Mouse (Mus musculus): ENCODE measurements around the gene Bmpr1b.

The Bmpr1b gene

DNA sequence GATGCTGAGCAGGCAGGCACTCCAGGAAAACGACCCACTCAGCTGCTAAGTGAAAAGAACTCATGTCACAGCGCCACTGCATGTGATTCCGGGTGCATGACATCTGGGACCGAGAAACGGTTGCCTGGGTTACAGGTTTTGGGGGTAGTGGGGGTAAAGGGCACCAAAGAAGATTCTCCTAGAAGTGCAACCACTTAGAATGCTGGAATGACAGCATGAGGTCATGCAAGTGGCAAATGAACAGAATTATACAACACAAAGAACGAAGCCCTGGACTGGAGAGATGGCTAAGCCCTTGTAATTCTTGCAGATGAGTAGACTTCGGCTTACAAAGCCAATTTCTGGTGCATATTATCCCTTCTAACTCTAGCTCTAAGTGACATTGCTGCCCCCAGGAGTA is 184.7 kb downstream of the Bmpr1b start:
- no peak for DNase-seq

DNA sequence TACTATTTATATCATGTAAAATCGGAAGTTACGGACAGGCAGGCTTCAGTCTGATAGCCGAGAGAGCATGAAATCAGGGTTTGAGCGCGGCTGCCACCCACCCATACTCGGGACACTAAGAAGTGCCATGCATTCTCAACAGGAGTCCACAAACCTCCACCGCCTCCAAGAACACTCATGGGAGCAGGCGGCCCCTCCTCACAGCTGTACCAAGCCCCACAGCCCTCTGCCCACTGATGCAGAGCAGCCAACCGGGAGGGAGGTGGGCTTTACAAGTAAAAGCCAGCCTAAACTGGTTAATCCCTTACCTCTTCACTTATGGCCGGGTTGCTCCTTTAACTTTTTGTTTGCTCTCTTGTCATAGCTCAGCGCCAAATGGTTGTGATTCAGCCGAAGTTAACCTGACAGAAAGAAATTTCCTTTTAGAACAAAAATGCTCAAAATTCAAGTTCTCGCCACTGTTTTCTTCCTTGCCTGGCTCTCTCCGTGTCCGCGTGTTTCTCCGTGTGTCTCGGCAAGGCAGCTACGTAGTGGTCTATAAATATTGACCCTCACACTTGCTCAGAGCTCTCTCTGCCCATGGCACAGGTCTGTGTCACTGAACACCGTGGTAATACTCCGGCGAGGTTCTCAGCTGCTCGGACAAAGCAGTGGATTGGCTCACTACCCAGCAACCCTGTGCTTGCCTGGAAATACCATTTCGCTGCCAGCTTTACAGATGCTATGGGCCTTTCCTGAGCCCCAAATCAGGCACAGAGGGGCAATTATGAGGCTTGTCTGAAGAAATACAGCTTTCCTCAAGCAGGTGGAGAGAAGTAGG is 187.4 kb downstream of the Bmpr1b start:
- peak; percentile 8 for DNase-seq

DNA sequence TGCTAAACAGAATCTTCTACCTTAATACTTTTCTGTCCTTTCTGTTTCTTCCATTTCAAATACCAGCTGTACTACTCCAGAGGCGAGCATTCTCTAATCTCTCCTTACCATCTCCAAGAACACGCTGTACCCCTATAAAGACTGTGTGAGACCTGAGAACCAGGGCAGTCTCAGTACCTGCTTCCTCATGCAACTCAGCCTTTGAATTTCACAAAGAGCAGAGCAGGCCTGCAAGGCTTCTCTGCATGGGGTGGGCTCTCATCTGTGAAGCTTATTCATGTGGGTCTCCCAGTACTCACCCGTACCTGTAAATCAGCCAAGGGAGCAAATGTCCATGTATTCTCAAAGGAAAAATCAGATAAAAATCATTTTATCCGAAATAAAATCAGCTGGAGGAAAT is 203.0 kb downstream of the Bmpr1b start:
- no peak for DNase-seq

DNA sequence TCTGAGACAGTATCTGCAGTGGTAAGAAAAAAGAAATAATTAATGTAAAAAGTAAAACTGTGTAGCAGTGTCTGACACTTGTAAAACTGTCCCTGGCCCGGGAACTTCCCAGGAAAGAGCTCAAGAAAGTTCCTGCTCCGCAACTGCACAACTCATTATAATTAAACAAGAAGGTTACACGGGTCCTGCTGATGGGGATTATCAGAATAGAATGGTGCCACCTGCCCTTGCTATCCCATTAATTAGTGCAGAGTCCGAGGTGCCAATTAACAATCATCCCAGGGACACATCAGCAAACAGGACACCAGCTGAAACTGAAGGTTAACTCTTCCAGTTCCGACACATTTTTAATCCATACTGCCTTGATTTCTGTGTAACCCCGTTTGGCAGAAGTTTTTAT is 216.3 kb downstream of the Bmpr1b start:
- DNase-seq, result no peak

DNA sequence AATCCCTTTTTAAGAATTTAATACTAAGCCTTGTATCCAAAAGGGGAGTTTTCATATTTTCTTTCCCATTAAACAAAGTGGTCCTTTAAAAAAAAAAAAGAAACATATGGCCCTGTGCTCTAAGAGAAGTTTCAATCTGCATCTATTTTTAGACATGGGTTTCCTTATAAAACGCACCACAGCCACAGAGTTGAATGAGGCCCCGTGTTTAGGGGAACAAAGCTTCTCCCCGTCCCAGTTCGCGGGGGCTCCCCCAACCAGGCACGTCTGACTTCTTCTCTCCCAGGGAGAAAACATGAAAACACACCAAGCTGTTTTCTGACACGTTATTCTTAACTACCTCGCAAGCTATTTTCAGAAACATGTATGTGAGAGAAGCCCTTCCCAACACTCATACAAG is 218.6 kb downstream of the Bmpr1b start:
- DNase-seq, result no peak

DNA sequence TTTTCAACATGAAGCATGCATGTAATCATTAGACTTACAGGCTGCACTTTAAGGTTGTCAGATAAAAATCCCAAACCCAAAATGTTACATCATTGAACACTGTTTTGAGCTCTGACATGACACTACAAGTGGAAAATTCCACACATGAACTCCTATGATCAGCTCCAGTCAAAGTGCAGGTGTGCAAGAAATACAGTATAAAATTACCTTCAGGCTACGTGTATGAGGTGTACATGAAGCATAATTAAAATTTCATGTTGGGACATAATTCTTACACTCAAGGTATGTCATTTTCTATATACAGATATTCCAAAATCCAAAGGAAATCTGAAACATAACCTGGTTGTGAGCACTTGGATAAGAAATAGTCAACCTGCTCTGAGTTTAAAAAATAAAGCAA is 220.7 kb downstream of the Bmpr1b start:
- no peak for DNase-seq

DNA sequence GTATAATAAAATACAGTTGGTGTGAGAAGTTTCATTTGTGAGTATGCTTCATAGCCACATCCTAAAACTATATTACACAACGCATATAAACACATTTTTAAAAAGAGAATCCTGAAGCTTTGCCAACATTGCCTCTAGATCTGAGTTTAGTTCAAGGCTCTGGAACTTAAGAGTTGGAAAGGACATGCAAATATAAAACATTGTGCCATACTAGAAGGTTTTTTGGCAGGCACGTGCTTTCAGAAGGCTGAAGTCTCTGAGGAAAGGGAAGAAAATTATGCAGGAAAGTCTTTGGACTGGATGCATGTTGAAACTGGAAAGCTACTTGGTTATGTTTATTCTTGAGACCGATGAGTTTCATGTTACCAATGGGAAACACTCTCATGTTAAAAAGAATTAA is 221.1 kb downstream of the Bmpr1b start:
- DNase-seq, result no peak

DNA sequence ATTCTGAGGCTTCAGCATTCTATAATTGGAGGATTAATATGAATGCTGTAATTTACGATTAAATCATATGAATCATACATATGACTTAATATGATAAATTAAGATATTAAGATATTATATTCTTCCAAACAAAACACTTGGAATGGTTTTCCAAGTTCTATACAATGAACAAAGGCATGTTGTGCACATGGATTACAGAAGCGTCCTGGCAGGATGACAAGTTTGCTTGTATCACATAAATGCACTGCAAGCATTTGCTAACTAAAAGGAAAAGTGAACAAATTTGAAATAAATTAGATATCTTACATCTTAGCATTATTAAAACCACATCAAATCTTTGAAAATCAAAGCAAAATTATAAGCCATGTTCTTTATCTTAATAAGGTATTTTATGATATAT is 222.4 kb downstream of the Bmpr1b start:
- DNase-seq, result no peak

DNA sequence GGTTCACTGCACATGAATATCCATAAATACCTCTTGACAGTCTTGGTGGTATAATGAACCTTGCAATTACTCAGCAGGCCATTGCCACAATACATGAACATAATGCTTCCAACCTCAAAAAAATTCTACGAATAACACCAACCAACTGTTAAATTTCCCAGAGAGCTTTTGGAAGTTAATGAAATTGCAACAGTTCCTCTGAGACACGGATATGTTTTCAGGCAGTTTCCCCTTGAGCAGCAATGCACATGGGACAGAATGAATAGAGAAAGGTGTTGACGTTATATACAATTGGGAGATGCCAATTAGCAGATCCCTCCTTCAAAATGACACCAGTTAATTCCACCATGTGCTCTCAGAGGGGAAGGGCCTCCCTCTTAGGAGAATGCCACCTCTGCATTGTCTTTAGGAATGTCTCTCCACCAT is 225.9 kb downstream of the Bmpr1b start:
- no peak for DNase-seq

DNA sequence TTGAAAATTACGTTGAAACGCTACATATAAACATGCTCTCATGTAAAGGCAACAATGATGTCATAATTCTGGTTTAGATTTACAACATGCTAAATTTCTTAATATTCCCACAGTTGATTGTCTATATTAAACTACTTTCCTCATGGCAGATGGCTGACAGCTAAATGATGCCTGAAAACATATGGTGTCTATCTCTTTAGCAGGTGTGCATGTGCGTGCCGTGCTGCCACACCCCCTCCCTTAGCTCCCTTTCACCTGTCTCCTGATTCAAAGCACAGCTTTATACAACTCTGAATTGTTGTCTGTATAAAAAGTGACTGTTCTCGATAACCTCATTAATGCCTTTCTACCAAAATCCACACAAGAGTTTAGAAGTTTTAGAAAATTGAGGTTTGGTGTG is 229.0 kb downstream of the Bmpr1b start:
- DNase-seq, result no peak

DNA sequence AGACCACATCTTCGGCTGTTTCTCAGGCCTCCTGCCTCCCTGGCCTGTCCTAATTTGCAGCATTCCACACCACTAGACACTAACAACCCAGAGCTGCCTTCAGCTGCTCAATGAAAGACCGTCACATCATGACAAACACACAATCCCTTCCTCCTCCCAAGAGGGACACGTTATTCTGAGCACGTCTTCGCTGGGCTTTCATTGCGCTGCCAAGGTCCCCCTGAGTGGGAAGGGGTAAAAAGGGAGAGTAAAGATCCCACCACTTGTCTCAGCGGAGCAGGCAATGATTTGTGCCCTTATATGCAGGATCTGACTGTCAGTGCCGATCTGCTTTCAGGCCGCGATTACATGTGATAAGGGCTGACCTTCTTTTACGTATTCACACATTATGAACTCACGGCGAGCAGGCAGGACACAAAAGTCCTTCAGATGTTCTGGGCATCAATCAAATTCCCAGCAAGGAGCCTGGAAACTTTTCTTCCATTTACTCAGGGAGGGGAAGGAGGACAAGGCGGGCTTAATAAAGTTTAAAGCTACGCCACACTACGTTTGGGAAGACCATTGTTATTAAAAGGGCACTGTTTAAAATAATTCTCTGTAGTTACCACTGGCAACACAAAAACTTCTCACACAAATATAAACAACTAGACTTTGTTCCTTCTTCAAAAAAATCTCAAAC is 232.5 kb downstream of the Bmpr1b start:
- DNase-seq, result no peak

DNA sequence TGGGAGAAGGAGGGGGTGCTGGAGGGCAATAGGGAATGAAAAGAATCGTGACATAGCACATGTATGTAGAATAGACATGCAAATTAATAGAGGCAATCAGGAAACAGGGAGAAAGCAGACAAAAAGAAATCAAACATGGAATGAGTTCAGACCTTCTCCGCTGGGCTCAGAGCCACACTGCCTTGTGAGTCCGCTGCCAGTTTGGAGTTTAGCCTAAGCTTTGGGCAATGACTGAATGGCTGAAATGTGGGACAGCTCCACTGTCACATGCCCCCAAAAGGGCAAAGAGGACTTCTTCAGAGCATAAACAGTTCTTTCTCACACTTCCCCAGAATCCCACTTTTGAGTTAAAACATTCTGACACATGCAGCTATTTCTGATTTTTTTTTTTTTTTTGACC is 236.3 kb downstream of the Bmpr1b start:
- peak; percentile 9 for DNase-seq

DNA sequence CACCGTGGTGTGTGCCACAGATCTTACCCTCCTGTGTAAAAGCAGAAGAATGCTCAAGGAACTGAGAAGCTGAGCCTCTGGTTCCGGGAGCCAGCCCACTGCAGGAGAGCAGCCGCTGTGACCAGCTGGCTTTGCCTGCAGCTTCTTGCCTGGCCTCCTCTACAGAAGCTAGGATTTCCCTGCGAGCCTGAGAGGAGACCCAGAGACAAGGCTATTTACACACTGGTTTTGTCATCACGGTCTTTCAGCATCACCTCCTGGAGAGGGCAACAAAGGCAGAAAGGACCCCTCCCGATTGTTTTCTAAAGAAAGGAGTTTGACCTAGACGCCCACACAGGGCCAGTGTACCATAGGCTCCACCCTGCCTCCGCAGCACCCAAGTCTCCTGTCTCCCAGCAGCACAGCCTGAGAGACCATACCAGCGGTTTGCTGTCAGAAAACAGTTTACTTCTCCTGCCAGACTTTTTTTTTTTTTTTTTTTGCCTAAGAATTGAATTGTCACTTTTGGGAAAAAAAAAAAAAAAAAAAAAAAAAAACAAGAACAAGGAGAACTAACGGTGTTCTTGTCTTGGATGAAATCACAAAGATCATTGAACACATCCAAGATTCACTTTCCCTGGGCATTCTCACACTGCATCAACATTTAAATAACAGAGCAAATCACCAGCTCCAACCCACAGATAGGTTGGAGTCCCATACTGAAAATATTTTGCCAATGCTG is 237.7 kb downstream of the Bmpr1b start:
- peak; percentile 26 for DNase-seq

DNA sequence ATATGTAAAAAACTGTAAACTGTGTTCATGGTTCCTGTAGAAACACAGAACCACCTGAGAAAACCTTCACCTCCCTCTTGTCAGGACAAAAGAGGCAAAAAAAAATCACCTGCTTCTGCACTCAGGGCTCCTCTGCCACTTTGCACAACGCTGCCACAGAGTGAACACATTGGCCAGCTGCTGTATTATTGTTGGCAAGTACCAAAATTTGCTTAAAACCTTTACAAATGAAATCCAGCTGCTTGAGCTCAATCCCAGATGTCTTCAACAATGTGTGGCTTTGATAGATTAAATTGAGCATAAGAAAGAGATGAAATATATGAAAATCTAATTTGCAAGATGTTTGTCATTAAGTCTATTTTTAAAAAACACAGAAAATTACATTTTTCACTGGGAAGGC is 245.8 kb downstream of the Bmpr1b start:
- DNase-seq, result no peak

DNA sequence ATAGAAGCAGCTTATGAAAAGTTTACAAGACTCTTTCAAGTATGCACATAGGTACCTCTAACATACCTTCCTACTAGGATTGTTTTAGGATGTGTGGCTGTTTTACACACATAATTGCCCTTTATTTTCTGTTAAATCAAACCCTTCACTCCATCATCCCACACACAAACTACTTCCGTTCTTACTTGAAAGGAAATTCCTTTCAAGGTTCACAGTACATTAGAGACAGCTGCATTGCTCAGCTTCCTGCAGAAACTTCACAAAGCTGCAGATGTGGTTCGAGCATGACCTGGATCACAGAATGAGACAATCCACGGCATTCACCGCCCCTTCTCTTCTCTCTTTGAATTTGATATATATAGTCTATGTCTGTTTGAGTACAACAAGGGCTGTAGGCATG is 248.1 kb downstream of the Bmpr1b start:
- no peak for DNase-seq

DNA sequence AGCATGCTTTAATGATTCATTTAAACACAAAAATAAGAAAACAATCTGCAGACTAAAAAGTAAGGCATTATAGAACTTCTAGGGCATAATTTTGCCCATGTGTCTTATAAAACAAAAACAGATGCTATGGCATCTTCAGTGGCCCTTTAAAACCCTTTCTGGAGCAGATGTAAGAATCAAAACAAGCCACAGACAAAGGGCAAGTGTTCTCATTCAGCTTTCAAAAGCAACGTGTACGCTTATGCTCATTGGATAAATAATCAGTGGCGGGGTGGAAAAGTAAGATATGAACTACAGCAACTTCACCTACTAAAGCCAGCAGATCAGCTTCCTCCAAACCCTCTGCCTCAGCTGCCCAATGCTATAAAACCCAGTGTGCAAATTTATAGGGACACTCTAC is 249.6 kb downstream of the Bmpr1b start:
- DNase-seq, result no peak

DNA sequence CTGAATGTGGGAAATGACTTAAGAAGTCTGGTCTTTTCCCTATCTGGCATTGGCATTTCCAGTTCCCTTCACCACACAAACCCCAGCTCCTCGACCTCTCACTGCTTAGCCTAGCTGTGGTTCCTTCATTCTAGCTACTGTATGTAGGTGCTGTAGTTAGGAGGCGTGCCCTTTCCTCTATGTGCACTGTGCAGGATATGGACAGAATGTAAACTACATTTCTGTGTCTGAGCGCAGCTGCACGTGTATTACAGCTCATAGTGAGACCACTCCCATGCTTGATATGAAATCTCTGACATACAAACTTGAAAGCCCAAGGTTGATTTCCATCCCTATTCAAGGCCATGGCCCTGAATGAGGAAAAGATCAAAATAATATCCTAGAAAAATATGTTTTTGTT is 252.1 kb downstream of the Bmpr1b start:
- no peak for DNase-seq

DNA sequence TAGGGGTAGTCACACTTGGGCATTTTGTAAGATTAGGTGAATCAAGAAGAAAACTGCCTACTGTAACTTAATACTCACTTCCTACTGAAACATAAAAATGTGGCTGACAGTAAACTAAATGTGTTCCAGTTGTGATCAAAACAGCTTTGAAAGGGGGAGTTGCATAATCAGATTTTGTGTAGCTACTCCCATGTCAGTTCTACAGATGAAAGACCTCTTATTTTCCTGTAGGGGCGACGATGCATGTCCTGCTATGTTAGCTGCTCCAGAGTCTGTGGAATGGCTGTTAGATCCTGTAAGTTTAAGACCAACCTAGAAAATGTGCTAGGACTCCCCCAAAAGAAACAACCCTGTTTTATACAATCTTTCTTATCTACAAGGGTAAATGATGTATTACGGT is 253.2 kb downstream of the Bmpr1b start:
- DNase-seq, result no peak

DNA sequence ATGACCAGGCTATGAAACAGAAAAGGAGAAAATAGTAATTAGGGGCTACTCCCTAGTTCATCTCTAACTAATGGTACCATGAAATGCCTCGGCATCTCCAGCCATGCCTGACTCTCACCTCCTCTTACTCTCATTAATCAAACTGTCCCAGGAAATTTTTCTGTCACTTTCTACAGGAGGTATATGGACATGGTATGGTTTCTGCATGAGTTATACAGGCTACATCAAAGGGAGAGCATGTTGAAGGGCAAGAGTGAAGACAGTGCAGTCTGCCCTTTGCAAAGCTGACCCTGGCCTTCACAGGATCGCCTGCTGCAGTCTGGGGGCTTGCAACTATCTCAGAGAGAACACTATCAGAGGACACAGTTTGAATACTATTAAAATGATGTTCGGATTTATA is 254.6 kb downstream of the Bmpr1b start:
- DNase-seq, result no peak

DNA sequence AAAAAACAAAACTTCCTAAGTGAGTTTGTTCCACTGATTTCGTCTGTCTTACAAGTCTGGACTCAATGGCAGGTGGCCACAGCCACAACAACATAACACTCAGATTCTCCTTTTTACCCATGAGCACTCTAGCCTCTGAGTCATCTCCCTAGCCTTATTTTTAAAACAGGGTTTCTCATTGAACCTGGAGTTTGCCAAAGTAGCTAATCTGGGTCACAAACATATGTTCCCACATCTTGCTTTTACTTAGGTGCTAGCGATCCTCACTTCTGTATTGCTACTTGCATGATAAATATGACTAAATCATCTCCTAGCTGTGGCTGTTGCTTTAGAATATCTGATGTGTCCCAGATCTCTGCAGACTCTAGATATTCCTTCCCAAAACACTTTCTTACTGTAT is 260.1 kb downstream of the Bmpr1b start:
- DNase-seq, result no peak

DNA sequence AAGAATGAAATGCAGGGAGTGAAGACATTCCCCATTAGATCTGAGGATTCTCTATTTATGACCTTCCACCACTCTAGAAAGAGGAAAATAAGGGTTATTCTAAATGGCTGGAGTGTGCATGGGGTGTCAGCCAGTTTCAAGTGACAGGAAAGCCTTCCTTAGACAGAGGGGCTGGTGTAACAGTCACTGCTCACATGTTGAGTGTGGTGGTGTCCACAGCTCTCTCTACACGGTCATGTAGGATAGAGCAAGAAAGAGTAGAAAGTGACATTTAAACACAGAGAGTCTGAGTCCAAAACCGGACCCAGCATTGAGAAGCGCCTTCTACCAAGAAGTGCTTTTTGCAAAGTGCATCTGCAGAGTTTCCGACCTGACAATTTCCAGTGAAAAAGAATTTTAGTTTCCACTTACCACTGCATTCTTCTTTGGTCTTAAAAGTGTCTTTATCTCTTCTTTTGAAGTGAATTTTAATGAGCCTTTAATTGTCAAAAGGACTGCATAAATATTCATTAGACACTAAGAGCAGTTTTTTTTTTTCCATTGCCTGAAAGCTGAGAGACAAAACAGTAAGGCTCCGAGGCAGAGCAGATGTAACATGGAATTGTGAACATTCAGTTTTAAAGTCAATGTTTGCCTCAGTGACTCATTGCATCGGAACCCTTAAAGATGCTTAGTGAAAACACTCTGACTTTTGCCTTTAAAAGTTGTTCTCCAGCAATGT is 263.2 kb downstream of the Bmpr1b start:
- no peak for DNase-seq

DNA sequence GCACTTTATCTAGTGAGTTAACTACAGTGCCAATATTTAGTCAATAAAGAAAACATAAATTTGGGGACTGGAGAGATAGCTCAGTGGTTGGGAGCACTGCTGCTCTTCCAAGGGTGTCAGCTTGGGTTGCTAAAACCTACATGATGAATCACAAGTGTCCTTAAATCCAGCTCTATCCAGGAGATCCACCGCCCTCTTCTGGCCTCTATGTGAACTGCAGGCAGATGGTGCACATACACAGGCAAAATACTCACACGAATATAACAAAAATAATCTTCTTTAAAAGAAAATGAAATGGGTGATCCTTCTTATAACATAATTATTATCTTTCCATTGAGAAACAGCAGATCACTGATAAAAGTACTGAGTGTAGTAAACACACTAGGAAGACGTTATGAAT is 268.9 kb downstream of the Bmpr1b start:
- DNase-seq, result no peak

DNA sequence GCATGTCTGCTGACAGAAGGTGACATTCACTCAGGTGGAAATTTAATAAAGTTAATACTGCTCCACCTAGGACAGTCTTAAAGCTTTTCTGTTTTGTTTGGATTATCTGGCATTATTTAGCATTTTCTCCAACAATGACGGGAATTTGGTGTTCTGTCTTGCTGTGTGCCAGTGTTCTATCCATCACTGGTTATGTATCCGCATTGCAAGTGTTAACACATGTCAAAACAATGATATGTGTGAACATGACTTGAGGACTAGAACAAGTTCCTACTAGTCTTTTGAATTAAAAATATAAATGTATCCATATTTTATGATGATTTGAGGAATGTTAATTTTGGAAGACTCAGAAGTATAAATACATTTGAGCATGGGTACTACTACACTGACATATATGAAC is 269.7 kb downstream of the Bmpr1b start:
- DNase-seq, result no peak
